Mouse (Mus musculus) yolk sac, embryonic 10.5 days (tissue): Measurements from ENCODE around the gene R3hdml.
A peak's percentile ranks its signal among the peaks of the same experiment; 100 is the strongest.
"Not testable (repeated sequence)": the region's sequence is repeated elsewhere in the genome, so short reads cannot be mapped to it uniquely, and the experiment has no call there.

Experiments
- DNase-seq: peaks from one replicate; pipeline ENCODE4 v3.0.0-alpha.2; 2017; ENCODE audit warnings: low spot score

R3hdml gene

DNA sequence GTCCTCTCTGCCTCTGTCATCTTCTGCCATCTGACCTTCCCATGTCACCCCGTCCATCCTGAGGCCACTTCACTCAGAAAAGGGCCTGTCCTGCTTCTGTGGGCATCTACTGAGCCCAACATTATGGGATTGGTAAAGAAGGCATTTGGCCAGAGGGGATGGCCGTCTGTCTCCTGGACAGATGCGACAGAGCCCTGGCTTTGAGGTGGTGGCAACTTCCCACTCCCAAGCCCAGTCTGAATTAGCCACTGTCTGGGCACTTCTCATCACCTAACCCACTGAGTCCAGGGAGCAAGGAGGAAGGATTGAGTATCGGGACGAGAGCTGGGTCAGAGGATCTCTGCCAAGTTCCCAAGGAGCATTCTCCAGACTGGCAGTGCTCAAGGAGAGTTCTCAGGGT, at the start of gene R3hdml:
Gene R3hdml, plus strand, starts transcription at position 301 of the 400 bp plus-strand sequence.
- DNase-seq = no peak

DNA sequence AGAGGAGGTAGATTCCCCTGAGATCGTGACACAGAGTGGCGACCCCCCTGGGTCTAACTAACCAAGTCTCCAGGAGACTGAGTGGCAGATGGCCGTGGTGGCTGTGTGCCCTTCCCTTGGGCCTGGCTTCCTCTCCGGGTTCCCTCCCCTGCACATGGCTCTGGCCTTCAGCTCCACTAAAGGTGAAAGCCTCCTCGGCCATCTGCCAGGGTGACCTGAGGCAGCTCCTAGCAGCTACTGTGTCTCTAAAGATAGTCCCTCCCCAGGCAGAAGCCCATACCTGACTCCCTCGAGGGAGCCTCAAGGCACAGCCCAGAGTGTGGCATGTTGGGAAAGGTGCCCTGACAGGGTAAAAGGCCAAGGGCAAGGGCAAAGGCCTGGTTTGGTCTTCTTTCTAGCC, 48.6 kb upstream of the R3hdml start:
- DNase-seq = no peak

- no peak for DNase-seq
Observed at GRCm38 (mm10) chr2:163444017-163444416, 48.1 kb upstream of the R3hdml start.

DNA sequence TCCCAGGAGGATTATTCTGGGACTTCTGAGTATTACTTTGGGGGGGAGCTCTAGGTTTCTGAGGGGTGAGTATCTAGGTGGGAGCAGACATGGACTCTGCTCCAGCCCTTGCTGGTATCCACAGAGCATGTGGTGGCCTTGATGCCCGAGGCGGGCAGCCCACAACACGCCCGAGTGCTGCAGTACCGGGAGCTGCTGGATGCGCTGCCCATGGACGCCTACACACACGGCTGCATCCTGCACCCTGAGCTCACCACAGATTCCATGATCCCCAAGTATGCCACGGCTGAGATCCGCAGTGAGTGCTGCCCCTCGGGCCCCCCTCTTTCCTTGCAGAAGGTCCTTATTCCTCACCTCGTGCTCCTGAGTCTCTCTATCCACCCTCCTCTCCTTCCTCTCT, 44.7 kb upstream of the R3hdml start:
- no peak for DNase-seq

GRCm38 (mm10) chr2:163449276-163449675, 42.8 kb upstream of the R3hdml start:
- no peak for DNase-seq

DNA sequence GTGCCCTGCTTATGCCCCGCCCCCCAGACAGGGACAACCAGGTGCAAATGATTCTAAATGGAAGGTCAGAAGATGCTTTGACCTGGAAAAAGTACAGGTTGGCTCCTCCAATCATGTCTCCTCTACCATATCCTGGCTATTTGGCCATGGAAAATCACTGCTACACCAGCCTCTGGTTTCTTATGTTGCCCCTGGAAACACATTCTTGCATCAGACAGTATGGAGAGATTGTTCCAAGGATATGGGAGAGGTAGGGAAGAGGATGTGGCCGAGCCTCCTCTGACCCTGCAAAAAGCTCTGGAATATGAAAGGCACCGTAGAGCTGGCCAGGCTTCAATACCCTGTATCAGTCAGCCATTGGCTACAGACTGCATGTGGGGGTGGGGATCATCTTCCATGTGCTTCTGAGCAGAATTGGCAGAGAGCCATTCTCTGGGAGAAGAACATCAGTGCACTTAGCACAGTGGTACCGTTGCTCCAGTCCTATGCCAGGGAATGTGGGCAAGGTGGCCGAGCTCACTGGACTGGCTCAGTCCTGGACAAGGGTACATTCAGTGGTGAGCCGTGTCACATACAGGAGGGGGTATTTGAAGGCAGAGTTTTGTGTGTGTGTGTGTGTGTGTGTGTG, 41.3 kb upstream of the R3hdml start:
- DNase-seq = no peak

DNA sequence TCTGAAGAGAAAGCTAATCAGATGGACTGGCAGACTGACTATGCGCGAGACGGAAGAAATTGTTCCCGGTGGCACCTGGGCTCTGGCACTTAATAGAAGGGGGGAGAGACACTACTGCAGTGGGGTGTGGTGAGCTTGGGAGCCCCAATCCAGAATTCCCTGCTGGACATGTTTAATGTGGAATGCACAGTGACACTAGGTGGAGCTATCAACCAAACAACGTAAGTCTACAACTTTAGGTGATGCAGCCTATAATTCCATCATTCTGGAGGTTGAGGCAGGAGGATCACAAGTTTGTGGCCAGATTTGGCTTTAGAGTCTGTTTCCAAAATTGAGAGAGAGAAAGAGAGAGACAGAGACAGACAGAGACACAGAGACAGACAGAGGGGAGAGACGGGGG, 39.4 kb upstream of the R3hdml start:
- DNase-seq = no peak

- no peak for DNase-seq
Observed at GRCm38 (mm10) chr2:163453378-163453777, 38.7 kb upstream of the R3hdml start.

DNA sequence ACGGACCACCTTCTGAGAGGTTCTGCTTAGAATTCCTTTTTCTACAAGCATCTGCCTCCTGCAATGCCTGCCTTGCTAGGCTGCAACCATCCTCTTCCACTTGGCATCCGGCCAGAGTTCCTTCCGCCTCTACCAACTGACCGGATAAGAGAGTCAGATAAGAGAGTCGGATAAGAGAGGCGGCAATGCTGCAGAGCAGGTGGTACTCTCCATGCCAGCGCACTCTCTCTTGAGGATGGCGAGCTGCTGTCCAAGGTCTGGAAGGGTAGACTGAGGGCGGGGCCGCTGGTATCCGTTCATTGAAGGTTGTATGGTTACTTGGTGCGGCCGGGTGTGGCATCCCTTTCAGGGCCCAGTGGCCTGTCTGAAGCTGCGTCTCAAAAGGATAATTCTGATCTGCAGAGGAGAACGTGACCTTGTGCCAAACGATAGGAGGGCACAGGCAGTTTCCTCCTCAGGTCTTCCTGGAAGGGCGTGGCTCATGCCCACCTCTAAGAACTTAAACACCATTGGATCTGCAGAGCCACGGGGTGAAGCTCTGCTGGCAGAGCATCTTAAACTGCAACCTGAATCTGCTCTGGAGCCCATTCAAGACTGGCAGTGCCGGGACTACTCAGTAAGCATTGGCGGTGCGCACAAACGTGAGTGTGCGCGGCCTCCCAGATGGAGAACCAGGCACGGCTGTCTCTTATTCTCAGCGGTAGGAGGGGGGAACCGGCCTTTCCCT, 33.4 kb upstream of the R3hdml start:
- DNase-seq = no peak

- DNase-seq = no peak
Observed at GRCm38 (mm10) chr2:163459380-163459779, 32.7 kb upstream of the R3hdml start.

- no peak for DNase-seq
Observed at GRCm38 (mm10) chr2:163460622-163461021, 31.5 kb upstream of the R3hdml start.

DNA sequence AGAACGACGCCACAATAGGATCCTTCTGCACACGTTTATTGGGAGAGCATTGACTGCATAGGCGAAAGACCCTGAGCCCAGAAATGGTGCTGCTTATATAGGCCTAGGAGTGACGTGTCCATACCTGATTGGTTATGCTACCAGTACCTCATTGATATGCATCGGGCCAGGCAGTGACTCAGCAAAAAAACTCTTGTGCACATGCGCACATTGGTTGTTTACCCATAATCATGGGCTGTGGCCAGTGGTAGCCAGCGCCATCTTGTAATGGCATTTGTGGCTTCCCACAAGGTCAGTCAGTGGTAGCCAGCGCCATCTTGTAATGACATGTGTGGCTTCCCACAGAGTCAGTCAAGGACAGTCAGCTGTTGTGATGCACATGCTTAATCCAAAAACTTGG, 30.8 kb upstream of the R3hdml start:
- DNase-seq = not testable (repeated sequence)

DNA sequence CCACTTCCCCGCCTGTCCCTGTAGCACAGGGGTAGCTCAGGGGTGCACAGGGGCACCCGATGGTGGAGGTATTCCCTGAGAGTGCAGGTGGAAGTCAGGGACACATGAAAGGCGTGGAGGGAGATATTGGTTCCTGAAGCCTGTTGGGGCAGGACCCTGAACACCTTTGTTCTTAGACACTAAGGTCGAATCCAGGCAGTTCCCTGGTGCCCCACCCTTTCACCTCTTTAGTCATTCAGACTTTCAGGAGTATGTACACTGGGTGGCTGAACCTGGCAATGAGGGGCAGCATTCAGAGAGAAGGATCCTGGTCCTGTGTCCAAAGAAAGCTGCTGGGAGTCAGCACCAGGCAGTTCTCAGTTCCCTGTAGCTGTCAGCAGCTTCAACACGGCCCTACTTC, 29.7 kb upstream of the R3hdml start:
- no peak for DNase-seq

- no peak for DNase-seq
Observed at GRCm38 (mm10) chr2:163462801-163463200, 29.3 kb upstream of the R3hdml start.

DNA sequence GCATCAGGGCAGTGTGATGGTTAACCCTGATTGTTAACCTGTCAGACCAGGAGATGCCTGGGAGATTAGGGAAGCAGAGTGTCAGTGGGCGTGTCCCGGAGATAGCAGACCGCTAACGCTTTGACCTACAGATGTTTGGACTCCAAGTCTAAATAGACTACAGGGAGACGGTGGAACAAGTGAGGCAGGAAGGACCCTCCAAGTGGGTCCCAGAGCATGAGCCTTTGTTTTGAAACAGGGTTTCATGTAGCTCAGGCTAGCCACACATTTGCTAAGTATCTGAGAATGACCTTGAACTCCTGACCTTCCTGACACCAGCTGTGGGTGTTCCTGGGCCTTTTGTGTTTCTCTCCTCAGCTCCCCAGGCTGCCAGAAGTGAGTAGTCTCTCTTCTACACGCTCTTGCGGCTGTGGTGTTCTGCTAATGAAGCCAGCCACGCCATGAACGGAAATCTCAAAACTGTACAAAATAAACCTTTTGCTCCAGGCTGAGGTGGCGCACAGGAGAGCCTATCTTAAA, 28.8 kb upstream of the R3hdml start:
- DNase-seq = peak; percentile 18

GRCm38 (mm10) chr2:163463998-163464397, 28.1 kb upstream of the R3hdml start:
- DNase-seq = no peak

DNA sequence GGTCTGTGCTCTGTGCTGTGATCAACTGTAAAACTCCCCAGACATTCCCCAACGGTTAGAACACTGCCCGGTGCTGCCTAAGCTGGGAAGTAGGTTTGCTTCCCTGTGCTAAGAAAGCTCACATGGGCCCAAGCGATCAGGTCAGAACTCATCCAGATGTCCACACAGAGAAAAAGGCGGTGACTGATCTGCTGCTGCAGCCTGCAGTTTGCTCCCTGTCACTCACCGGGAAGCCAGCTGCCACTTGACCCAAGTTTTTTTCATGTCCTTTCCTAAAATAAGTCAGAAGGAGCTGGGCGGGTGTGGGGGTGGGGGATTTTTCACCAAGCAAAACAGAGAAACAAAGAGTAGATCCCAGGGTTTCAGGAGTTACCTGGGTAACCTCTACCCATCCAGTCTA, 27.6 kb upstream of the R3hdml start:
- no peak for DNase-seq

GRCm38 (mm10) chr2:163466771-163467170, 25.3 kb upstream of the R3hdml start:
- no peak for DNase-seq

DNA sequence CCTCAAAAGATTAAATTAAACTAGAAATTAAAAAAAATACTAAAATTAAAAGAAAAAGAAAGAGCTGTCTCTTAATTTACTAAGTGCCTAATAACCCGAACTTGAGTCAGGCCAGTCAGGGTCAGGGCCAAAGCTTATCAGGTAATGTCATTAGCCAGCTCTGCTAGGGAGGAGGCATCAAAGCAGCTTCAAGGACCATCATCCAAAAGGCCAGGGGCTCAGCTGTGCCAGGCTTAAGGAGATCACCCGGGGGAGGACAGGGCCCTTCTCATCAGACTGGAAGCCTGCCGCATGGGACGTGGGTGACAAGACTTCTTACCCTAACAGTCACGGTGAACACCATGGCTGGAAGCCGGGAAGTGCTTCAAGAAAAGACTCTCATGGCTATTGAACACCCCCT, 24.5 kb upstream of the R3hdml start:
- no peak for DNase-seq

DNA sequence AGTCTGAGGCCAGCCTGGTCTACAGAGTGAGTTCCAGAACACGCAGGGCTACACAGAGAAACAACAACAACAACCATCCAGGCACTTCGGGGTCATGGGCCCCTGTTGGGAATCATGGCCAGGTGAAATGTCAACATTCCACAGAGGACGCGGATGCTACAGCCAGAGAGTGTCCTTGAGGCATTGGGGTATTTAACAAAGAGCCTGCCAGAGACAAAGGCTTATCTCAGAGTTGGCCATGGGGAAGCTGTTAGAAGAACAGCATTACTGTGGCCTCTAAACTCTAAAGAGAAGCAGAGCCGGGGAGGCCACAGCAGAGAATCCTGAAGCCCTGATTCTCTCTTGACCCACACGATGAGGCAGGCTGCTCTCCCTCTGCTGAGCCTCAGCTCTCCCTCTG, 23.3 kb upstream of the R3hdml start:
- DNase-seq = no peak

GRCm38 (mm10) chr2:163469711-163470110, 22.4 kb upstream of the R3hdml start:
- no peak for DNase-seq

GRCm38 (mm10) chr2:163471136-163471535, 21.0 kb upstream of the R3hdml start:
- DNase-seq = no peak

- no peak for DNase-seq
Observed at GRCm38 (mm10) chr2:163471710-163472465, 20.2 kb upstream of the R3hdml start.
